Comparison of ENCODE assay signal across 22 mouse cellular contexts in genomic region chr4:104512513-104512912, GRCm38 (mm10).
"Had no signal": no experiment of that assay in that cellular context is flagged by ENCODE, and none has a peak within 500 bp of the region (broad histone marks: within the 10 kb centered on the region; RNA-seq: fewer than 3 reads in every experiment).

No protein-coding gene starts in this region.

- H3K36me3 ChIP-seq: limb, embryonic 10.5 days; limb, embryonic 13.5 days; liver, embryonic 12.5 days; liver, embryonic 15.5 days; lung, embryonic 15.5 days; midbrain, embryonic 12.5 days; midbrain, embryonic 15.5 days; neural tube, embryonic 12.5 days; neural tube, embryonic 15.5 days had no signal

- H3K27ac ChIP-seq: layer of hippocampus, adult 2 months; limb, embryonic 10.5 days; limb, embryonic 13.5 days; liver, embryonic 12.5 days; liver, embryonic 15.5 days; lung, embryonic 15.5 days; midbrain, embryonic 12.5 days; midbrain, embryonic 15.5 days; neural tube, embryonic 12.5 days; neural tube, embryonic 15.5 days had no signal

- ATAC-seq: inflammation-experienced regulatory T-cells, adult 6 months; liver, embryonic 12.5 days; midbrain, embryonic 15.5 days had no signal

- H3K9me3 ChIP-seq: limb, embryonic 10.5 days; limb, embryonic 13.5 days; liver, embryonic 12.5 days; liver, embryonic 15.5 days; lung, embryonic 15.5 days; midbrain, embryonic 12.5 days; midbrain, embryonic 15.5 days; neural tube, embryonic 12.5 days; neural tube, embryonic 15.5 days had no signal

- H3K4me1 ChIP-seq: liver, embryonic 12.5 days; liver, embryonic 15.5 days; lung, embryonic 15.5 days; megakaryocyte, embryonic 14.5 days had no signal

- DNase-seq: kidney, adult 2 months; kidney, postnatal 14 days; layer of hippocampus, adult 9-11 months; liver; lung, adult 18-20 months; lung, postnatal 10 days; lung, postnatal 36 days; retina, postnatal 1 day; right cerebral cortex, postnatal 25 days; thymus, postnatal 36 days had no signal

- H3K4me2 ChIP-seq: limb, embryonic 13.5 days; liver, embryonic 12.5 days; liver, embryonic 15.5 days; lung, embryonic 15.5 days; midbrain, embryonic 12.5 days; midbrain, embryonic 15.5 days; neural tube, embryonic 12.5 days; neural tube, embryonic 15.5 days had no signal

- H3K27me3 ChIP-seq: limb, embryonic 13.5 days; liver, embryonic 12.5 days; liver, embryonic 15.5 days; lung, embryonic 15.5 days; megakaryocyte, embryonic 14.5 days; midbrain, embryonic 12.5 days; midbrain, embryonic 15.5 days; neural tube, embryonic 12.5 days; neural tube, embryonic 15.5 days had no signal

- H3K4me3 ChIP-seq: layer of hippocampus, adult 2 months; limb, embryonic 10.5 days; limb, embryonic 13.5 days; liver, embryonic 12.5 days; liver, embryonic 15.5 days; lung, embryonic 15.5 days; megakaryocyte, embryonic 14.5 days; midbrain, embryonic 12.5 days; midbrain, embryonic 15.5 days; neural tube, embryonic 12.5 days; neural tube, embryonic 15.5 days had no signal

- H3K9ac ChIP-seq: limb, embryonic 13.5 days; liver, embryonic 12.5 days; liver, embryonic 15.5 days; lung, embryonic 15.5 days; midbrain, embryonic 12.5 days; midbrain, embryonic 15.5 days; neural tube, embryonic 12.5 days; neural tube, embryonic 15.5 days had no signal
